Mouse (Mus musculus) heart, embryonic 10.5 days (tissue): Measurements from ENCODE around the gene Pik3cb. TPM values are rescaled to one million over a fixed set of nuclear protein-coding genes. Genes with fewer than 3 reads are reported as not detected.

Experiments
- DNase-seq: peaks from one replicate; pipeline ENCODE4 v3.0.0-alpha.2; 2017; ENCODE audit warnings: low spot score
- H3K27ac ChIP-seq: fragments of 300-500 bp; sonication (generic); 2 replicates; pipeline ENCODE4 v1.5.1; 2016; ENCODE audit warnings: mild to moderate bottlenecking
- H3K27me3 ChIP-seq: fragments of 300-500 bp; sonication (generic); 2 replicates; pipeline ENCODE4 v1.6.1; 2016; ENCODE audit warnings: mild to moderate bottlenecking; ENCODE audit not compliant: poor library complexity, insufficient read depth, severe bottlenecking
- H3K36me3 ChIP-seq: fragments of 300-500 bp; sonication (generic); 2 replicates; pipeline ENCODE4 v1.6.1; 2016; ENCODE audit warnings: mild to moderate bottlenecking, moderate library complexity
- H3K4me1 ChIP-seq: fragments of 300-500 bp; sonication (generic); 2 replicates; pipeline ENCODE4 v1.6.1; 2016; ENCODE audit warnings: mild to moderate bottlenecking
- H3K4me3 ChIP-seq: fragments of 300-500 bp; sonication (generic); 2 replicates; pipeline ENCODE4 v1.5.1; 2016; ENCODE audit warnings: mild to moderate bottlenecking, moderate library complexity
- H3K9me3 ChIP-seq: fragments of 300-500 bp; sonication (generic); 2 replicates; pipeline ENCODE4 v1.6.1; 2016; ENCODE audit warnings: mild to moderate bottlenecking, moderate library complexity
- WGBS: fragments of 180-500 bp; shearing (Covaris S2); methylation state at CpG from one replicate; pipeline ENCODE4 v1.1.7; 2016; 5-methylcytosine and 5-hydroxymethylcytosine counted together
- polyA plus RNA-seq: library from polyadenylated mRNA; unstranded; fragments of >200 nt; fragmentation: Nextera tagmentation; extraction: Ambion mirVana; gene quantifications from 2 replicates; pipeline ENCODE4 v1.2.1, GENCODE M21; 2016

The Pik3cb gene
- polyA plus RNA-seq, 1 experiment from 2014 or later = 2.4 TPM

- peak; percentile 72 for DNase-seq
- Histone ChIP-seq H3K27ac (peak overlapping the region; percentile 44; the same call in 1 of the 2 replicates), H3K4me1 (peaks cover 21% of the 10 kb centered on the region), H3K4me3 (no peak overlapping the region), H3K27me3 (no peaks in the 10 kb centered on the region), H3K36me3 (0 out of 2 replicates have a peak, but pooled peaks cover 3% of the 10 kb centered on the region), H3K9me3 (no peaks in the 10 kb centered on the region)
- 11% methylated on average over 11 of the region's 11 CpGs for WGBS
Observed at GRCm38 (mm10) chr9:99098482-99099129, 41.8 kb downstream of the Pik3cb start.

GRCm38 (mm10) chr9:99097668-99098067 is 42.8 kb downstream of the Pik3cb start:
- no peaks in the 10 kb centered on the region for H3K27me3 ChIP-seq
- no peaks in the 10 kb centered on the region for H3K9me3 ChIP-seq
- 48% methylated on average over 1 of the region's 1 CpGs for WGBS
- 0 out of 2 replicates have a peak, but pooled peaks cover 3% of the 10 kb centered on the region for H3K36me3 ChIP-seq
- H3K4me1 ChIP-seq = peaks cover 21% of the 10 kb centered on the region
- no peak overlapping the region for H3K4me3 ChIP-seq
- peak; percentile 38 for DNase-seq
- no peak overlapping the region for H3K27ac ChIP-seq

- H3K27me3 ChIP-seq = no peaks in the 10 kb centered on the region
Observed at GRCm38 (mm10) chr9:99095192-99095591, 45.2 kb downstream of the Pik3cb start.

GRCm38 (mm10) chr9:99090546-99090945 is 49.9 kb downstream of the Pik3cb start:
- 78% methylated on average over 4 of the region's 4 CpGs for WGBS
- H3K27me3 ChIP-seq = no peaks in the 10 kb centered on the region
- no peaks in the 10 kb centered on the region for H3K9me3 ChIP-seq
- no peaks in the 10 kb centered on the region for H3K4me1 ChIP-seq
- no peak overlapping the region for H3K4me3 ChIP-seq
- peaks cover 5% of the 10 kb centered on the region; the same call in 1 of the 2 replicates for H3K36me3 ChIP-seq
- peak; percentile 53 for DNase-seq
- no peak overlapping the region for H3K27ac ChIP-seq

More at GRCm38 (mm10) chr9:99095192-99095591, 45.2 kb downstream of the Pik3cb start:
- Histone ChIP-seq H3K27ac (no peak overlapping the region), H3K36me3 (0 out of 2 replicates have a peak, but pooled peaks cover 3% of the 10 kb centered on the region), H3K4me3 (no peak overlapping the region), H3K9me3 (no peaks in the 10 kb centered on the region), H3K4me1 (peaks cover 21% of the 10 kb centered on the region)
- DNase-seq = peak; percentile 53
- WGBS = 72% methylated on average over 7 of the region's 7 CpGs

GRCm38 (mm10) chr9:99089904-99090303 is 50.5 kb downstream of the Pik3cb start:
- Histone ChIP-seq H3K4me3 (no peak overlapping the region), H3K4me1 (no peaks in the 10 kb centered on the region), H3K27ac (no peak overlapping the region), H3K9me3 (no peaks in the 10 kb centered on the region), H3K27me3 (no peaks in the 10 kb centered on the region), H3K36me3 (peaks cover 5% of the 10 kb centered on the region; the same call in 1 of the 2 replicates)
- no peak for DNase-seq
- 97% methylated on average over 4 of the region's 4 CpGs for WGBS

- DNase-seq = no peak
- Histone ChIP-seq H3K9me3 (no peaks in the 10 kb centered on the region), H3K4me3 (no peak overlapping the region), H3K36me3 (peaks cover 4% of the 10 kb centered on the region; the same call in 1 of the 2 replicates), H3K27ac (no peak overlapping the region), H3K27me3 (no peaks in the 10 kb centered on the region), H3K4me1 (no peaks in the 10 kb centered on the region)
- WGBS = 90% methylated on average over 5 of the region's 5 CpGs
Observed at GRCm38 (mm10) chr9:99081718-99082117, 58.7 kb downstream of the Pik3cb start.

- no peaks in the 10 kb centered on the region for H3K4me1 ChIP-seq
- WGBS = 76% methylated on average over 3 of the region's 3 CpGs
- H3K27ac ChIP-seq = no peak overlapping the region
- H3K27me3 ChIP-seq = no peaks in the 10 kb centered on the region
- no peaks in the 10 kb centered on the region for H3K9me3 ChIP-seq
- H3K36me3 ChIP-seq = peaks cover 4% of the 10 kb centered on the region; the same call in 1 of the 2 replicates
- H3K4me3 ChIP-seq = no peak overlapping the region
- DNase-seq = no peak
Observed at GRCm38 (mm10) chr9:99081308-99081707, 59.1 kb downstream of the Pik3cb start.

- Histone ChIP-seq H3K36me3 (peaks cover 4% of the 10 kb centered on the region; the same call in 1 of the 2 replicates), H3K4me3 (no peak overlapping the region), H3K4me1 (no peaks in the 10 kb centered on the region), H3K9me3 (no peaks in the 10 kb centered on the region), H3K27ac (no peak overlapping the region), H3K27me3 (no peaks in the 10 kb centered on the region)
- DNase-seq = no peak
- WGBS = 93% methylated on average over 2 of the region's 2 CpGs
Observed at GRCm38 (mm10) chr9:99080657-99081056, 59.8 kb downstream of the Pik3cb start.

- no peaks in the 10 kb centered on the region for H3K4me1 ChIP-seq
- no peak overlapping the region for H3K4me3 ChIP-seq
- no peak overlapping the region for H3K27ac ChIP-seq
- peaks cover 7% of the 10 kb centered on the region for H3K36me3 ChIP-seq
- WGBS = 80% methylated on average over 2 of the region's 2 CpGs
- DNase-seq = no peak
- no peaks in the 10 kb centered on the region for H3K27me3 ChIP-seq
- H3K9me3 ChIP-seq = no peaks in the 10 kb centered on the region
Observed at GRCm38 (mm10) chr9:99074462-99074861, 66.0 kb downstream of the Pik3cb start.

GRCm38 (mm10) chr9:99072538-99072937 is 67.9 kb downstream of the Pik3cb start:
- DNase-seq = no peak
- Histone ChIP-seq H3K4me1 (no peaks in the 10 kb centered on the region), H3K36me3 (peaks cover 9% of the 10 kb centered on the region), H3K27me3 (no peaks in the 10 kb centered on the region), H3K4me3 (no peak overlapping the region), H3K9me3 (no peaks in the 10 kb centered on the region), H3K27ac (no peak overlapping the region)
- 72% methylated on average over 4 of the region's 4 CpGs for WGBS

GRCm38 (mm10) chr9:99065311-99065710 is 75.1 kb downstream of the Pik3cb start:
- WGBS = 63% methylated on average over 5 of the region's 5 CpGs
- no peaks in the 10 kb centered on the region for H3K9me3 ChIP-seq
- no peak overlapping the region for H3K4me3 ChIP-seq
- H3K27ac ChIP-seq = no peak overlapping the region
- no peak for DNase-seq
- no peaks in the 10 kb centered on the region for H3K27me3 ChIP-seq
- H3K36me3 ChIP-seq = peaks cover 9% of the 10 kb centered on the region
- no peaks in the 10 kb centered on the region for H3K4me1 ChIP-seq

- Histone ChIP-seq H3K27me3 (no peaks in the 10 kb centered on the region), H3K36me3 (0 out of 2 replicates have a peak, but pooled peaks cover 5% of the 10 kb centered on the region), H3K9me3 (no peaks in the 10 kb centered on the region), H3K27ac (no peak overlapping the region), H3K4me3 (no peak overlapping the region), H3K4me1 (no peaks in the 10 kb centered on the region)
- 51% methylated on average over 2 of the region's 2 CpGs for WGBS
- DNase-seq = no peak
Observed at GRCm38 (mm10) chr9:99064216-99064615, 76.2 kb downstream of the Pik3cb start.

- peak; percentile 83 for DNase-seq
- Histone ChIP-seq H3K9me3 (no peaks in the 10 kb centered on the region), H3K4me1 (no peaks in the 10 kb centered on the region), H3K4me3 (no peak overlapping the region), H3K36me3 (0 out of 2 replicates have a peak, but pooled peaks cover 7% of the 10 kb centered on the region), H3K27me3 (no peaks in the 10 kb centered on the region), H3K27ac (no peak overlapping the region)
- 42% methylated on average over 7 of the region's 7 CpGs for WGBS
Observed at GRCm38 (mm10) chr9:99062544-99062943, 77.9 kb downstream of the Pik3cb start.
